11 mouse cellular contexts compared by ENCODE assay signal in genomic region chr6:72270952-72271519, GRCm38 (mm10). TPM values are rescaled to one million over a fixed set of nuclear protein-coding genes. Genes with fewer than 3 reads are reported as not detected.
DNase-seq lines count a peak whose midpoint lies in the region; ATAC-seq and TF ChIP-seq lines count a peak whose summit lies in the region.
"Had no signal": no experiment of that assay in that cellular context is flagged by ENCODE, and none has a peak within 500 bp of the region (broad histone marks: within the 10 kb centered on the region; RNA-seq: fewer than 3 reads in every experiment).

No protein-coding gene starts in this region.

- H3K9ac ChIP-seq in stomach, postnatal 0 days (ENCODE audit: low read length), result no peak overlapping the region
- H3K9ac ChIP-seq: embryonic facial prominence, embryonic 15.5 days had no signal

- no peak for TF ChIP-seq EP300 in stomach, postnatal 0 days (optimal IDR thresholded peaks at IDR 0.05)

- H3K27me3 ChIP-seq in stomach, postnatal 0 days (ENCODE audit: control insufficient read depth, insufficient read depth, low read length), result no peaks in the 10 kb centered on the region
- no peaks in the 10 kb centered on the region; the same call in 1 of the 2 replicates for H3K27me3 ChIP-seq in midbrain, embryonic 10.5 days (ENCODE audit: low read depth, poor library complexity, severe bottlenecking)
- H3K27me3 ChIP-seq: embryonic facial prominence, embryonic 15.5 days had no signal

- no peak overlapping the region for H3K4me3 ChIP-seq in lung, adult 2 months (replicated peaks; ENCODE audit: extremely low read depth, low read depth, low read length)
- H3K4me3 ChIP-seq in stomach, postnatal 0 days (ENCODE audit: low read depth, low read length), result no peak overlapping the region
- H3K4me3 ChIP-seq in midbrain, embryonic 10.5 days, result no peak overlapping the region
- H3K4me3 ChIP-seq: embryonic facial prominence, embryonic 15.5 days had no signal

- intact Hi-C loops in left cerebral cortex, postnatal 36 days (cut with DNase I), result no loop called here
- intact Hi-C loops in heart, postnatal 10 days (cut with DNase I), result no loop called here

- H3K4me2 ChIP-seq in stomach, postnatal 0 days (replicated peaks; ENCODE audit: low read depth), result no peak overlapping the region
- H3K4me2 ChIP-seq: embryonic facial prominence, embryonic 15.5 days had no signal

- TF ChIP-seq POLR2A in lung, adult 2 months (IDR thresholded peaks at IDR 0.05; ENCODE audit: borderline replicate concordance, extremely low read depth, low read depth, low read length), result no peak

- H3K4me1 ChIP-seq in lung, adult 2 months (ENCODE audit: control insufficient read depth, insufficient read depth, low read length), result peaks cover 10% of the 10 kb centered on the region; the same call in 1 of the 2 replicates
- no peaks in the 10 kb centered on the region for H3K4me1 ChIP-seq in stomach, postnatal 0 days (replicated peaks; ENCODE audit: control insufficient read depth, insufficient read depth)
- H3K4me1 ChIP-seq in midbrain, embryonic 10.5 days, result peaks cover 12% of the 10 kb centered on the region
- H3K4me1 ChIP-seq: embryonic facial prominence, embryonic 15.5 days had no signal

- H3K27ac ChIP-seq in stomach, postnatal 0 days (replicated peaks), result peak overlapping the region; percentile 79
- no peak overlapping the region for H3K27ac ChIP-seq in midbrain, embryonic 10.5 days (replicated peaks)
- H3K27ac ChIP-seq: embryonic facial prominence, embryonic 15.5 days had no signal

- 57% methylated on average over 11 of the region's 11 CpGs for WGBS in lung, adult 2 months
- 62% methylated on average over 11 of the region's 11 CpGs for WGBS in stomach, postnatal 0 days
- WGBS in midbrain, embryonic 10.5 days, result 87% methylated on average over 11 of the region's 11 CpGs

- TF ChIP-seq CTCF in lung, adult 2 months (IDR thresholded peaks at IDR 0.05; ENCODE audit: insufficient read depth, low read length), result no peak
- no peak for TF ChIP-seq CTCF in stomach, postnatal 0 days (IDR thresholded peaks at IDR 0.05; ENCODE audit: low read depth)

- H3K36me3 ChIP-seq in stomach, postnatal 0 days (ENCODE audit: control insufficient read depth, insufficient read depth, low read length), result no peaks in the 10 kb centered on the region
- H3K36me3 ChIP-seq in midbrain, embryonic 10.5 days, result no peaks in the 10 kb centered on the region
- H3K36me3 ChIP-seq: embryonic facial prominence, embryonic 15.5 days; G1E had no signal

- no peaks in the 10 kb centered on the region for H3K9me3 ChIP-seq in stomach, postnatal 0 days (ENCODE audit: control insufficient read depth, low read length)
- no peaks in the 10 kb centered on the region for H3K9me3 ChIP-seq in midbrain, embryonic 10.5 days (replicated peaks)
- H3K9me3 ChIP-seq: embryonic facial prominence, embryonic 15.5 days; G1E had no signal

- ATAC-seq in stomach, postnatal 0 days (ENCODE audit: low FRiP score, low TSS enrichment), result peak; percentile 70

- DNase-seq in lung, postnatal 25 days (ENCODE audit: low spot score), result peak; percentile 45
- no peak for DNase-seq in lung, adult 2 months
- DNase-seq in cerebellum, postnatal 36 days, result peak; percentile 84 to 85
- DNase-seq in left cerebral cortex, postnatal 36 days (ENCODE audit: low spot score in 2 of 2), result peak; percentile 50 to 60
- peak; percentile 75 for DNase-seq in stomach, postnatal 0 days (ENCODE audit: low spot score)
- no peak for DNase-seq in midbrain, embryonic 10.5 days (ENCODE audit: low spot score)
- DNase-seq in heart, postnatal 10 days, result no peak
- no peak for DNase-seq in retina, embryonic 14.5 days (ENCODE audit: low spot score)

RNA-seq across cellular contexts. Expression of gene Sftpb, which starts 33.4 kb away (rescaled TPM):
- 5,575 and 7,301 TPM in 2 replicates for polyA plus RNA-seq in lung, adult 2 months (2012; rRNA removed)
- total RNA-seq in left cerebral cortex, postnatal 36 days (2021), result not detected
- not detected in 2 replicates for polyA plus RNA-seq in stomach, postnatal 0 days (2015; fragmentation: Nextera tagmentation; extraction: Ambion mirVana)
- not detected in 2 replicates for polyA plus RNA-seq in midbrain, embryonic 10.5 days (2016; fragmentation: Nextera tagmentation; extraction: Ambion mirVana)
- not detected for total RNA-seq in heart, postnatal 10 days (2021)
- total RNA-seq: G1E had no signal
- polyA plus RNA-seq: embryonic facial prominence, embryonic 15.5 days; G1E; limb, embryonic 11.5 days had no signal

RNA-seq across cellular contexts. Expression of gene Atoh8, which starts 35.7 kb away (rescaled TPM):
- 26.4 and 26.7 TPM in 2 replicates for polyA plus RNA-seq in lung, adult 2 months (2012; rRNA removed)
- 1 to 10 TPM; 1.1 to 1.8 TPM for total RNA-seq in left cerebral cortex, postnatal 36 days (2021)
- 5.5 and 6.0 TPM in 2 replicates for polyA plus RNA-seq in stomach, postnatal 0 days (2015; fragmentation: Nextera tagmentation; extraction: Ambion mirVana)
- polyA plus RNA-seq in midbrain, embryonic 10.5 days (2016; fragmentation: Nextera tagmentation; extraction: Ambion mirVana), result 9.2 and 11.2 TPM in 2 replicates
- total RNA-seq in heart, postnatal 10 days (2021), result 1 to 10 TPM; 8.6 TPM
- total RNA-seq: G1E had no signal

Comparison
In these comparisons a context has a peak if more than half of its experiments do, and no peak if none do; other contexts are left out.
1. DNase-seq: peak in lung, postnatal 25 days (single experiment), cerebellum, postnatal 36 days (2 of 2), left cerebral cortex, postnatal 36 days (2 of 2) and stomach, postnatal 0 days (single experiment); none in lung, adult 2 months (single experiment), midbrain, embryonic 10.5 days (single experiment), heart, postnatal 10 days (0 of 2) and retina, embryonic 14.5 days (single experiment).
2. RNA of gene Sftpb, which starts 33.4 kb away (polyA plus RNA-seq): 5,575 to 7,301 TPM in lung, adult 2 months; not detected in stomach, postnatal 0 days and not detected in midbrain, embryonic 10.5 days; every median in the first group is over 1,000 times any median in the second.